Mouse (Mus musculus) neural tube, embryonic 15.5 days (tissue): Measurements from ENCODE around the gene Ube2d2b. TPM values are rescaled to one million over a fixed set of nuclear protein-coding genes. Genes with fewer than 3 reads are reported as not detected.

Source experiments
- ATAC-seq: fragments of 200-750 bp; cut with Nextera tagmentation; 2 replicates; pipeline ENCODE4 v1.8.0; 2017; ENCODE audit warnings: mild to moderate bottlenecking, moderate TSS enrichment, moderate library complexity; ENCODE audit not compliant: low FRiP score
- H3K27ac ChIP-seq: fragments of 300-500 bp; sonication (generic); replicated peaks from 2 replicates; pipeline ENCODE4 v1.5.1; 2015; ENCODE audit warnings: mild to moderate bottlenecking, inconsistent platforms
- H3K27me3 ChIP-seq: fragments of 300-500 bp; sonication (generic); replicated peaks from 2 replicates; pipeline ENCODE4 v1.6.1; 2015; ENCODE audit warnings: inconsistent platforms
- H3K36me3 ChIP-seq: fragments of 300-500 bp; sonication (generic); 2 replicates; pipeline ENCODE4 v1.6.1; 2015; ENCODE audit warnings: inconsistent platforms
- H3K4me1 ChIP-seq: fragments of 300-500 bp; sonication (generic); 2 replicates; pipeline ENCODE4 v1.6.1; 2015; ENCODE audit warnings: inconsistent platforms
- H3K4me2 ChIP-seq: fragments of 300-500 bp; sonication (generic); 2 replicates; pipeline ENCODE4 v1.6.1; 2015; ENCODE audit warnings: inconsistent platforms, mild to moderate bottlenecking, moderate library complexity
- H3K4me3 ChIP-seq: fragments of 300-500 bp; sonication (generic); replicated peaks from 2 replicates; pipeline ENCODE4 v1.5.1; 2015; ENCODE audit warnings: mild to moderate bottlenecking, inconsistent platforms
- H3K9ac ChIP-seq: fragments of 300-500 bp; sonication (generic); replicated peaks from 2 replicates; pipeline ENCODE4 v1.6.1; 2015; ENCODE audit warnings: mild to moderate bottlenecking, inconsistent platforms
- H3K9me3 ChIP-seq: fragments of 300-500 bp; sonication (generic); replicated peaks from 2 replicates; pipeline ENCODE4 v1.6.1; 2016; ENCODE audit warnings: inconsistent platforms
- WGBS: fragments of 180-500 bp; shearing (Covaris S2); methylation state at CpG from one replicate; pipeline ENCODE4 v1.1.7; 2015; ENCODE audit warnings: mixed read lengths; 5-methylcytosine and 5-hydroxymethylcytosine counted together
- polyA plus RNA-seq: library from polyadenylated mRNA; unstranded; fragments of >200 nt; fragmentation: Nextera tagmentation; extraction: Ambion mirVana; gene quantifications from 2 replicates; pipeline ENCODE4 v1.2.1, GENCODE M21; 2015

Ube2d2b gene
- polyA plus RNA-seq, 1 experiment from 2014 or later: 0.12 TPM

GRCm38 (mm10) chr5:107877053-107877452 is 47.2 kb downstream of the Ube2d2b start:
- Histone ChIP-seq H3K9me3 (no peaks in the 10 kb centered on the region), H3K27ac (no peak overlapping the region), H3K4me3 (no peak overlapping the region), H3K4me2 (no peak overlapping the region), H3K36me3 (no peaks in the 10 kb centered on the region), H3K4me1 (no peaks in the 10 kb centered on the region), H3K9ac (no peak overlapping the region), H3K27me3 (no peaks in the 10 kb centered on the region)
- ATAC-seq: no peak
- 89% methylated on average over 1 of the region's 1 CpGs for WGBS

- H3K9ac ChIP-seq: no peak overlapping the region
- ATAC-seq: no peak
- no peaks in the 10 kb centered on the region for H3K4me1 ChIP-seq
- no peaks in the 10 kb centered on the region for H3K36me3 ChIP-seq
- H3K4me3 ChIP-seq: no peak overlapping the region
- H3K9me3 ChIP-seq: no peaks in the 10 kb centered on the region
- 84% methylated on average over 5 of the region's 5 CpGs for WGBS
- H3K27ac ChIP-seq: no peak overlapping the region
- H3K4me2 ChIP-seq: no peak overlapping the region
- no peaks in the 10 kb centered on the region for H3K27me3 ChIP-seq
These were observed 50.8 kb downstream of the Ube2d2b start for GRCm38 (mm10) chr5:107880710-107881109.

Other genes with a start within 250 kb of the Ube2d2b start
- gene Rpap2, start 232.7 kb upstream of the Ube2d2b start, polyA plus RNA-seq: 21.4 and 25.6 TPM in 2 replicates
- 31.8 and 37.4 TPM in 2 replicates for gene Glmn, start 232.2 kb upstream of the Ube2d2b start, polyA plus RNA-seq
- gene Gfi1, start 104.1 kb upstream of the Ube2d2b start, polyA plus RNA-seq: 2.1 TPM in 1 of 2 replicates, not detected in the other
- 56.0 and 59.5 TPM in 2 replicates for gene Evi5, start 45.0 kb downstream of the Ube2d2b start, polyA plus RNA-seq
- 56.6 and 64.7 TPM in 2 replicates for gene Rpl5, start 70.4 kb downstream of the Ube2d2b start, polyA plus RNA-seq
- 72.4 and 79.1 TPM in 2 replicates for gene Fam69a, start 157.0 kb downstream of the Ube2d2b start, polyA plus RNA-seq
- 83.8 and 132 TPM in 2 replicates for gene Mtf2, start 235.6 kb downstream of the Ube2d2b start, polyA plus RNA-seq